Mouse (Mus musculus) CH12.LX (cell line): ENCODE data around the gene Colgalt2. TPM values are rescaled to one million over a fixed set of nuclear protein-coding genes. Genes with fewer than 3 reads are reported as not detected.
A peak's percentile ranks its signal among the peaks of the same experiment; 100 is the strongest.

Experiments used
- DNase-seq: peaks from one replicate; pipeline ENCODE4 v3.0.0-alpha.2; 2013; ENCODE audit errors: extremely low read depth
- H3K27ac ChIP-seq: 2 replicates; pipeline ENCODE4 v1.5.1; 2012; ENCODE audit warnings: low read depth, mild to moderate bottlenecking, control low read depth, moderate library complexity; ENCODE audit not compliant: insufficient read depth
- H3K27me3 ChIP-seq: replicated peaks from 2 replicates; pipeline ENCODE3; 2012; ENCODE audit warnings: inconsistent platforms
- H3K36me3 ChIP-seq, 2 experiments: replicated peaks in 1 of 2; 2 replicates each; pipeline versions ENCODE3 to v1.6.1; 2012; ENCODE audit warnings: inconsistent platforms in 1 of 2, low read length in 1 of 2, mild to moderate bottlenecking in 1 of 2, mixed read lengths in 1 of 2, moderate library complexity in 1 of 2; ENCODE audit not compliant: control insufficient read depth in 1 of 2, insufficient read depth in 1 of 2
- H3K4me1 ChIP-seq, 2 experiments: 2 replicates each; pipeline ENCODE4 v1.6.1; 2012; ENCODE audit warnings: inconsistent platforms in 1 of 2, moderate library complexity in 1 of 2; ENCODE audit not compliant: insufficient read depth in 2 of 2, control insufficient read depth in 1 of 2
- H3K4me2 ChIP-seq: 2 replicates; pipeline ENCODE4 v1.6.1; 2012; ENCODE audit warnings: low read depth, mild to moderate bottlenecking, control low read depth; ENCODE audit not compliant: poor library complexity, insufficient read depth, severe bottlenecking
- H3K4me3 ChIP-seq, 3 experiments: fragments of 150-350 bp in 1 of 3; sonication (generic) in 1 of 3; replicated peaks in 1 of 3; 2 replicates each; pipeline versions ENCODE3 to v1.5.1; 2011 to 2012; ENCODE audit warnings: low read depth in 2 of 3, low read length in 2 of 3, mild to moderate bottlenecking in 2 of 3, moderate library complexity in 2 of 3, control low read depth in 1 of 3, improper control_type of control experiment in 1 of 3, inconsistent platforms in 1 of 3, mixed read lengths in 1 of 3; ENCODE audit not compliant: poor library complexity in 1 of 3
- H3K79me2 ChIP-seq: replicated peaks from 2 replicates; pipeline ENCODE4 v1.6.1; 2012; ENCODE audit warnings: mild to moderate bottlenecking, moderate library complexity; ENCODE audit not compliant: control insufficient read depth, poor library complexity, insufficient read depth, severe bottlenecking; ENCODE audit errors: extremely low read depth
- H3K9ac ChIP-seq: 2 replicates; pipeline ENCODE4 v1.6.1; 2012; ENCODE audit warnings: low read depth, mild to moderate bottlenecking, control low read depth, moderate library complexity; ENCODE audit not compliant: insufficient read depth
- H3K9me3 ChIP-seq: replicated peaks from 2 replicates; pipeline ENCODE3; 2012; ENCODE audit warnings: low read length, inconsistent platforms, mixed read lengths
- BHLHE40 ChIP-seq: IDR thresholded peaks from 2 replicates; pipeline ENCODE4 v1.6.1; 2011; ENCODE audit warnings: mild to moderate bottlenecking, low read depth, low read length, improper control_type of control experiment
- CHD1 ChIP-seq: IDR thresholded peaks from 2 replicates; pipeline ENCODE4 v1.6.1; 2012; ENCODE audit warnings: low read depth, low read length, improper control_type of control experiment, inconsistent platforms
- CTCF ChIP-seq, 2 experiments: IDR thresholded peaks in 1 of 2; conservative IDR thresholded peaks in 1 of 2; 2 replicates each; pipeline ENCODE4 v1.5.1; 2011 to 2012; ENCODE audit warnings: low read depth in 2 of 2, low read length in 2 of 2, improper control_type of control experiment in 1 of 2, inconsistent platforms in 1 of 2, mild to moderate bottlenecking in 1 of 2, moderate library complexity in 1 of 2
- E2F4 ChIP-seq: IDR thresholded peaks from 2 replicates; pipeline ENCODE4 v1.6.1; 2011; ENCODE audit warnings: low read depth, low read length, improper control_type of control experiment; ENCODE audit not compliant: insufficient replicate concordance
- ELF1 ChIP-seq: IDR thresholded peaks from 2 replicates; pipeline ENCODE4 v1.6.1; 2014; ENCODE audit warnings: low read depth, mild to moderate bottlenecking, inconsistent platforms, low read length, improper control_type of control experiment
- EP300 ChIP-seq: IDR thresholded peaks from 2 replicates; pipeline ENCODE4 v1.6.1; 2011; ENCODE audit warnings: low read length, improper control_type of control experiment
- GABPA ChIP-seq: IDR thresholded peaks from 2 replicates; pipeline ENCODE4 v1.6.1; 2012; ENCODE audit warnings: low read depth, low read length, improper control_type of control experiment, inconsistent platforms; ENCODE audit not compliant: insufficient replicate concordance
- HCFC1 ChIP-seq: IDR thresholded peaks from 2 replicates; pipeline ENCODE4 v1.6.1; 2012; ENCODE audit warnings: low read depth, mild to moderate bottlenecking, inconsistent platforms, low read length, improper control_type of control experiment
- JUN ChIP-seq: IDR thresholded peaks from 2 replicates; pipeline ENCODE4 v1.6.1; 2011; ENCODE audit warnings: low read depth, mild to moderate bottlenecking, low read length, improper control_type of control experiment, moderate library complexity; ENCODE audit not compliant: insufficient read depth
- KAT2A ChIP-seq: IDR thresholded peaks from 2 replicates; pipeline ENCODE4 v1.6.1; 2012; ENCODE audit warnings: low read length, improper control_type of control experiment, inconsistent platforms; ENCODE audit not compliant: insufficient replicate concordance
- MAX ChIP-seq: IDR thresholded peaks from 2 replicates; pipeline ENCODE4 v1.6.1; 2011; ENCODE audit warnings: low read length, improper control_type of control experiment
- MAZ ChIP-seq: IDR thresholded peaks from 2 replicates; pipeline ENCODE4 v1.6.1; 2012; ENCODE audit warnings: low read depth, mild to moderate bottlenecking, inconsistent platforms, low read length, improper control_type of control experiment, moderate library complexity
- MEF2A ChIP-seq: IDR thresholded peaks from 2 replicates; pipeline ENCODE4 v1.6.1; 2014; ENCODE audit warnings: low read depth, mild to moderate bottlenecking, inconsistent platforms, low read length, improper control_type of control experiment, borderline replicate concordance
- MYC ChIP-seq: IDR thresholded peaks from 2 replicates; pipeline ENCODE4 v1.6.1; 2011; ENCODE audit warnings: low read depth, mild to moderate bottlenecking, improper control_type of control experiment, low read length
- PAX5 ChIP-seq: IDR thresholded peaks from 2 replicates; pipeline ENCODE4 v1.6.1; 2012; ENCODE audit warnings: low read length, inconsistent platforms, mixed read lengths
- POLR2AphosphoS2 ChIP-seq: IDR thresholded peaks from 2 replicates; pipeline ENCODE4 v1.6.1; 2011; ENCODE audit warnings: low read depth, low read length, improper control_type of control experiment
- RAD21 ChIP-seq: IDR thresholded peaks from 2 replicates; pipeline ENCODE4 v1.6.1; 2011; ENCODE audit warnings: low read depth, mild to moderate bottlenecking, low read length, improper control_type of control experiment, moderate library complexity
- SIN3A ChIP-seq: IDR thresholded peaks from 2 replicates; pipeline ENCODE4 v1.6.1; 2012; ENCODE audit warnings: low read length, improper control_type of control experiment, inconsistent platforms
- SMC3 ChIP-seq: IDR thresholded peaks from 2 replicates; pipeline ENCODE4 v1.6.1; 2011; ENCODE audit warnings: low read depth, low read length, improper control_type of control experiment
- ZC3H11A ChIP-seq: IDR thresholded peaks from 2 replicates; pipeline ENCODE4 v1.6.1; 2012; ENCODE audit warnings: low read depth, mild to moderate bottlenecking, inconsistent platforms, low read length, improper control_type of control experiment
- ZKSCAN1 ChIP-seq: IDR thresholded peaks from 2 replicates; pipeline ENCODE4 v1.6.1; 2012; ENCODE audit warnings: low read depth, inconsistent platforms, low read length, improper control_type of control experiment, borderline replicate concordance
- ZMIZ1 ChIP-seq: IDR thresholded peaks from 2 replicates; pipeline ENCODE4 v1.6.1; 2012; ENCODE audit warnings: low read depth, mild to moderate bottlenecking, inconsistent platforms, low read length, improper control_type of control experiment
- dilution Hi-C: fragments of 300-500 bp; cut with MboI; formaldehyde crosslinking; loops from 2 replicates; pipeline ENCODE4 v1.14.3; 2020; ENCODE audit warnings: low sequenced_read_pairs; ENCODE audit not compliant: extremely low pct_unique_long_range_greater_than_20kb, extremely low pct_ligation_motif_present
- in situ Hi-C: fragments of 300-500 bp; cut with MboI; formaldehyde crosslinking; loops from 3 replicates; pipeline ENCODE4 v1.14.3; 2019; ENCODE audit warnings: low sequenced_read_pairs, low pct_ligation_motif_present, low pct_unique_long_range_greater_than_20kb, mixed read lengths
- polyA plus RNA-seq: library from polyadenylated mRNA; unstranded; fragments of >175 nt; gene quantifications from 2 replicates; pipeline ENCODE4 v1.2.1, GENCODE M21; 2012; ENCODE audit warnings: low read depth; ENCODE audit not compliant: insufficient read length
- total RNA-seq, 2 experiments: library from RNA; depleted of rRNA; stranded (reverse); fragments of 300-350 nt in 1 of 2; fragments of >200 nt in 1 of 2; gene quantifications; 2 replicates each; pipeline ENCODE4 v1.2.3; 2012 to 2014

The Colgalt2 gene
- total and polyA plus RNA-seq, 3 experiments = not detected

DNA sequence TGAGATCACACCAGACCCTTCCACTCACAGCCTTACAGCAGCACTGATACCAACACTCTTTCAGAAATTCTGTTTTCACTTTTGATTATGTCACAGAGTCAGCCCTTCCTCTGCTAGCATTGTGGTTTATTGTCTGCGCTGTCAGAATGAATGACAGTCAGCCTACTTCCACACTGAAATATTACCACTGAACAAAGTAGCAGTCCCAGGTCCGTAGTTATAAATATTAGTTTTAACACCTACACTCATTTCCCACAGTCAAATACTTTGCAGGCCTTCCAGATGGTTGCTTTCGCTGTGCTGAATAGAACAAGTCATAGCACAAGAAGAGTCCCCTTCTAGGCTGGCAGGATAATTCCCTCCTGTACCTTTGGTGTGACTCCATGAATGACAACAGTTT, 22.7 kb downstream of the Colgalt2 start:
- no peaks in the 10 kb centered on the region for H3K79me2 ChIP-seq
- no peak overlapping the region for H3K9ac ChIP-seq
- H3K4me1 ChIP-seq = peaks cover 6 to 38% of the 10 kb centered on the region in 2 experiments
- no peaks in the 10 kb centered on the region for H3K9me3 ChIP-seq
- H3K27me3 ChIP-seq = no peaks in the 10 kb centered on the region
- H3K4me2 ChIP-seq = no peak overlapping the region
- H3K4me3 ChIP-seq = no peak overlapping the region
- no peaks in the 10 kb centered on the region for H3K36me3 ChIP-seq
- in situ Hi-C loops = no loop called here
- DNase-seq = no peak
- dilution Hi-C loops = no loop called here
- H3K27ac ChIP-seq = no peak overlapping the region
- TF ChIP-seq JUN (no peak), GABPA (no peak), PAX5 (no peak), SMC3 (no peak), ZKSCAN1 (no peak), E2F4 (no peak), POLR2AphosphoS2 (no peak)

DNA sequence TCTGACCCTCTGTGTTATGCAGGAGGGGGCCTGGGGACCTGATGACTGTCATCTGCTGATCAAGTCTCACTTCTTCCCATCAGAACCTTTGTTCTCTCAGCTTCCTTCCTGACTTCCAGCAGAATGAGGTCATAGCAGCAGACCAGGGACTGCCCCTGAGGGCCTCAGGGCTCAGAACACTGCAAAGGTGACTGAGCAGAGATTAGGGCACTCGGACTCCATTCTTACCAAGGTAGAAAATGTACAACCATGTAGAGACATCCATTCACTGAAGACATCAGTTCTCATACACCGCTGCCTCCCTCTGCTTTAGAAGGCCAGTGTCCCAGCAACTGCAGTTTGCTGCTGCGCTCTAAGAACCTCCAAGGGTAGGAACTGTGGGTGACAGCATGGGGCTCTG, 23.4 kb downstream of the Colgalt2 start:
- in situ Hi-C loops = no loop called here
- Histone ChIP-seq H3K27me3 (no peaks in the 10 kb centered on the region), H3K36me3 (no peaks in the 10 kb centered on the region), H3K4me3 (no peak overlapping the region), H3K4me1 (peaks cover 6 to 38% of the 10 kb centered on the region in 2 experiments), H3K9ac (no peak overlapping the region), H3K27ac (no peak overlapping the region), H3K4me2 (no peak overlapping the region), H3K9me3 (no peaks in the 10 kb centered on the region), H3K79me2 (no peaks in the 10 kb centered on the region)
- dilution Hi-C loops = no loop called here
- no peak for DNase-seq
- TF ChIP-seq BHLHE40 = no peak
- no peak for TF ChIP-seq MAZ
- no peak for TF ChIP-seq ZKSCAN1
- TF ChIP-seq SMC3 = no peak
- TF ChIP-seq GABPA = no peak
- no peak for TF ChIP-seq MEF2A
- TF ChIP-seq POLR2AphosphoS2 = no peak

DNA sequence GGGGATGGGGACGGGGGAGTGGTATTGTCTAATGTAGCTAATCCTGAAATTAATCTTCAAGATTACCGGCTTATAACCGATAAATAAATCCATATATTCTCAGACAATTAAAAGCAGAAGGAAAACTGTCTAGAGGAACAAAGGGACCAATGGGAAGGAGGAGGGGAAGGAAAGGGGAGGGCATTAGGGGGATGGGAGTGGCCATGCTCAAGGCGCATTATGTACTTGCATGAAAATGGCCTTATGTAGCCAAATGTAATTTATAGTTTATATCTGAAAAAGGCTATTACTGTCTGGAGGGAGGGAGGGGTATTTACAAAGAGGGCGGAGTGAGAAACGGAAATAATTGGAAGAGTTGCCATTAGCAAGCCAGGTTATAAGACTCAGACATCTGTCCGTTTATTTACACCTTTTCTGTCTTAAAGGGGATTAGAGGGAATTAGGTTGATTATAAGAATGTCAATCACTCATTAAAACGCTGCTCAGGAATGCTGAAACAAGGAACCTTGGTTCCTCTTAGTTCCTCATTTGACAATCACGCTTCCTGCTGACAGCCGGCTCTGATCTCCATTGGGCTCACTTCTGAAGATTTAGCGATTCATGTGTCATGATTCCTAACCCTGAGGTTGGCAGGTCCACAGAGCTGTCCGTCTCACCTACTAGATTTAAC, 28.4 kb downstream of the Colgalt2 start:
- in situ Hi-C loops (no loop called here), dilution Hi-C loops (no loop called here)
- Histone ChIP-seq H3K4me1 (peaks cover 4 to 24% of the 10 kb centered on the region in 2 experiments), H3K4me3 (no peak overlapping the region), H3K36me3 (no peaks in the 10 kb centered on the region), H3K79me2 (no peaks in the 10 kb centered on the region), H3K27ac (no peak overlapping the region), H3K9me3 (no peaks in the 10 kb centered on the region), H3K27me3 (no peaks in the 10 kb centered on the region), H3K9ac (no peak overlapping the region), H3K4me2 (peak overlapping the region; percentile 21; the same call in 1 of the 2 replicates)
- DNase-seq = no peak
- TF ChIP-seq MAX (no peak), MAZ (no peak), EP300 (no peak), ZMIZ1 (no peak), ZC3H11A (no peak), HCFC1 (no peak), CHD1 (no peak), MYC (no peak), ELF1 (no peak), CTCF (conservative IDR thresholded peaks at IDR 0.05 in 1 of 2, IDR thresholded peaks at IDR 0.05 in 1 of 2; ENCODE audit: low read depth in 2 of 2, low read length in 2 of 2) (no peak), KAT2A (no peak), RAD21 (no peak), SIN3A (no peak)
